Mouse (Mus musculus): ENCODE data around the gene Slc35d3.

DNA sequence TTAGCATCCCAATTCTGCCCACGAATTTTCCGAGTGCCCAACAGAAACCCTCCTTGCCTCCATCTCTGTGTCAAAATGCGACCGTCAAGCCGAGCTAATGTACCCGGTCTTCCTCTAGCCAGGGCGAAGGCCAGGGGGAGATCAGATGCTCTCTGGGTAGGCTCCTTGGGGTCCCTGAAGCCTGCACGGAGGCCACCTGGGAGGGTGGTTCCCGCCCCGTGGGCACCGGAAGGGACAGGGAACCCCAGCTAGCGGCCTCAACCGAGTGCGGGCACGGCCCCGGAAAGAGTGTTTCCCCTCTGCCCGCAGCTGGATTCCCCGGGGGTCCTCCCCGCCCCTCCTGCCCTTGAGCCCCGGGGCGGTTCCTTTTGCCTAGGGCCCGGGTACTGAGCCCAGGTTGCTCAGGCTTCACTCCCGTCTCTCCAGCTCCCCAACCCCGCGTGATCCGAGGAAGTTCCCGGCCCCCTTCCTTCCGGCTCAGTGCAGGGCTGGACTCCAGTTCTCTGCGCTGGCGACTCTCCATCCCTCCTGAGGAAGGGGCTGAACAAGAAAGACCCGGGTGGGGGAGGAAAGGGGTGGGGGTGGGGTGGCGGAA, 1.4 kb downstream of the Slc35d3 start:
- no peak for TF ChIP-seq HCFC1 (IDR thresholded peaks at IDR 0.05; ENCODE audit: borderline replicate concordance, insufficient read depth, low read length)
- no peak for TF ChIP-seq ZNF384 (IDR thresholded peaks at IDR 0.05; ENCODE audit: low read depth, low read length)
- TF ChIP-seq ZC3H11A (IDR thresholded peaks at IDR 0.05; ENCODE audit: borderline replicate concordance, low read depth, low read length): no peak
- TF ChIP-seq MAFK (IDR thresholded peaks at IDR 0.05; ENCODE audit: insufficient read depth, low read depth, low read length): no peak
- no peak for TF ChIP-seq CHD2 (IDR thresholded peaks at IDR 0.05; ENCODE audit: low read depth, low read length)
